Mouse (Mus musculus): ENCODE measurements at regions not wholly inside any gene's neighbourhood (a gene's known extent, or its start where the extent isn't known, plus 50 kb on each side); places are given as distances from the start of the nearest gene placed in this dataset.

DNA sequence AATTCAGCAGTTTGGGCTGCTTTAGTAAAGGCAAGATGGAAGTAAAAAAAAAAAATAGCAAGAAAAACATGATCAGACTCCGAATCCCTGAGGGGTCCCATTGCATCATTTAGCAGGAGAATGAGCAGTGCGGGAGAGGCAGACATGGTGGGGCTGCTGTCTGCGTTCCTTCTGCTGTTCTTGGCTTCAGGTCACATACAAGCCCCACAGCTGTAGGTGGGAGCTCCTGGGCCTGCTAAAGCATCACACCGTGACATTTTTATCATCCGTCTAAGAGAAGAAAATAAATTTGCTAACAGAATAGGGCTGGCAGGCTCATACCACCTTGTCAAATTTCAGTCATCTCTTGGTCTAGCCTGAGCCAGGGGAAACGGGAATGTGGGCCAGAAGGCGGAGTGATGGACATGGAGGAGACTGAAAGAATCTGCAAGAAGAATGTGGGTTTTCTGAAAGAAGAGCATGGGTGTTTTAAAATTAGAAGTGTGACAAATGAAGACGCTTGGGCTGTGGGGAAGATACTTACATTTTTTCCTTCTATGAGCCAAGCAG, 378.8 kb upstream of the Vrk2 start:
- 69% methylated on average over 8 of the region's 8 CpGs for WGBS
- H3K9ac ChIP-seq: no peak overlapping the region
- H3K27ac ChIP-seq (replicated peaks): no peak overlapping the region
- no peaks in the 10 kb centered on the region for H3K36me3 ChIP-seq
- H3K4me1 ChIP-seq: peaks cover 4% of the 10 kb centered on the region; the same call in 1 of the 2 replicates
- H3K4me2 ChIP-seq: no peak overlapping the region
- H3K27me3 ChIP-seq (replicated peaks): no peaks in the 10 kb centered on the region
- no peak for ATAC-seq (ENCODE audit: extremely low read depth, insufficient number of reproducible peaks, low FRiP score, low TSS enrichment)
- no peaks in the 10 kb centered on the region for H3K9me3 ChIP-seq
- H3K4me3 ChIP-seq: no peak overlapping the region

DNA sequence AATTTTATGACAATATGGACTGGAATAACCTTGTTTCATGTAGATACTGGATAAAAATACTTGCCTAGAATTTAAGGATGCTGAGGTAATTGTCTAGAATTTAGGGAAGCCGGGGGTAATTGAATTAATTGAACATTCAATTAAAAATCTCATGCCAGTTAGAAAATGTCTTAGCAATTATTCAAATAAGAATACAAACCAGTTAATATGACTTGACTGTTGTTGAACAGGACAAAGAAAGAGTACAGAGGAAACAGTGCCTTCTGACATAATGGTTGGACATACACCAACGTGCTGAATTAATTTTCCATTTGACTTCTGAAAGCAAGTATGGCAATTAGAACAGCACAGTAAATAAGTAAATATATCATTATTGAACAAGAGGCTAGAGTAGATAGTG, 377.4 kb upstream of the Vrk2 start:
- Histone ChIP-seq H3K4me1 (peaks cover 4% of the 10 kb centered on the region; the same call in 1 of the 2 replicates), H3K4me2 (no peak overlapping the region), H3K9ac (no peak overlapping the region), H3K27ac (replicated peaks) (no peak overlapping the region), H3K27me3 (replicated peaks) (no peaks in the 10 kb centered on the region), H3K9me3 (no peaks in the 10 kb centered on the region), H3K36me3 (no peaks in the 10 kb centered on the region), H3K4me3 (no peak overlapping the region)
- no peak for ATAC-seq (ENCODE audit: extremely low read depth, insufficient number of reproducible peaks, low FRiP score, low TSS enrichment)
- WGBS: 82% methylated on average over 2 of the region's 2 CpGs

DNA sequence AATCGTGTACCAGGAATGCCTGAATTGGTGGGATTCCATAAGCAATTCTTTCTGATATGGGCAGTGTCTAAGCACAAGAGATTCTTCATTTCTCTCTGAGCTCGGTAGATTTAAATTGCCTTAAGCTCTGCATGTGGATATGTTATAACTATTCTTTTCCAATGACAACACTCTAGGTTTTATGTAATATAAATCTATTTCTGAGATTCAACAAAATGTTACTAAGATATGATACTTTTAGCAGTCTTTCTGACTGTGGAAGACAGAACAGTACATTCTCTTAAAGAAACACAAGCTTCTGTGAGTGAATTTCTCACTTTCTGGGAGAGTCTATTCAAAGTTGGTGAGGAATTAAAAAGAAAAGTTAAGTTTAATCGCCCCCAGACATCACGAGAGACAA, 373.6 kb upstream of the Vrk2 start:
- 68% methylated on average over 4 of the region's 4 CpGs for WGBS
- no peak overlapping the region for H3K4me2 ChIP-seq
- H3K9me3 ChIP-seq: no peaks in the 10 kb centered on the region
- peaks cover 10% of the 10 kb centered on the region for H3K4me1 ChIP-seq
- H3K27ac ChIP-seq (replicated peaks): no peak overlapping the region
- H3K36me3 ChIP-seq: no peaks in the 10 kb centered on the region
- no peak overlapping the region for H3K4me3 ChIP-seq
- H3K9ac ChIP-seq: no peak overlapping the region
- no peak for ATAC-seq (ENCODE audit: extremely low read depth, insufficient number of reproducible peaks, low FRiP score, low TSS enrichment)
- H3K27me3 ChIP-seq (replicated peaks): no peaks in the 10 kb centered on the region

DNA sequence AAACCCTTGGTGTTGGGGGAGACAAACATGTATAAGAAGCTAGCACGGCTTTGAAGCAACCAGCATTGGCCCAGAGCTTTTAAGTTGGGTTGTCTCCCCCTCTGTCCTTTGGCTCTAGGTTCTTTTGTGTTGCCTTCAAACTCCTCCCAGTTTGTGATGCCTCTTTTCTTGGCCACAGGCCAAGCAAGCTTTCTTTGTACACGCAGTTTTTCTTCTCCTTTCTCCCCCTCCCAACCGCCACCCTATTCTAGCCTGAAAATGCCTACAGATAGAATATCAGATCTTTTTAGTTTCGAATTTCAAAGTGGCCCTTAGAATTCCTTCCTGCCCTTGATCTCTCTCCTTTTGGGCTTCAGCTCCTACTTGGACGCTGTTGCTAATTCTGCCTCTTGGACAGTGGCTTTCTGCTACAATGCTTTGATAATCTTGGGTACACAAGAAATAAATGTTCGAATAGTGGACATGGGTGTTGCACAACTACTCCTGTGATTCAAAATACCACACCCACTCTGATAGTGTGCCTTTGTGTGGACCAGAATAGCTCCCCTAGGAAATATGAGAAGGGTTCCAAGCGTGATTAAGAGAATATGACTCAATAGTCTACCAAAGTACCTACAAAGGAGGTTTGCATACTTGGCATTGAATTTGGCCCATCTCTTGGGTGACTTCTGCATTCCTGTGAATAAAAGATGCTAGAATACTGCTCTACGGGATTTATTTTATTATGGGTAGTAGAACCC, 369.3 kb upstream of the Vrk2 start:
- H3K4me2 ChIP-seq: peak overlapping the region; percentile 45
- WGBS: 27% methylated on average over 8 of the region's 8 CpGs
- H3K4me1 ChIP-seq: peaks cover 18% of the 10 kb centered on the region
- no peak overlapping the region for H3K4me3 ChIP-seq
- H3K36me3 ChIP-seq: no peaks in the 10 kb centered on the region
- no peak for ATAC-seq (ENCODE audit: extremely low read depth, insufficient number of reproducible peaks, low FRiP score, low TSS enrichment)
- no peaks in the 10 kb centered on the region for H3K27me3 ChIP-seq (replicated peaks)
- 0 out of 2 replicates have a peak, but pooled peaks cover under 1% of the 10 kb centered on the region for H3K9me3 ChIP-seq
- H3K9ac ChIP-seq: 0 out of 2 replicates have a peak overlapping the region, but pooled peaks have one; percentile 5
- peak overlapping the region; percentile 70 for H3K27ac ChIP-seq (replicated peaks)

DNA sequence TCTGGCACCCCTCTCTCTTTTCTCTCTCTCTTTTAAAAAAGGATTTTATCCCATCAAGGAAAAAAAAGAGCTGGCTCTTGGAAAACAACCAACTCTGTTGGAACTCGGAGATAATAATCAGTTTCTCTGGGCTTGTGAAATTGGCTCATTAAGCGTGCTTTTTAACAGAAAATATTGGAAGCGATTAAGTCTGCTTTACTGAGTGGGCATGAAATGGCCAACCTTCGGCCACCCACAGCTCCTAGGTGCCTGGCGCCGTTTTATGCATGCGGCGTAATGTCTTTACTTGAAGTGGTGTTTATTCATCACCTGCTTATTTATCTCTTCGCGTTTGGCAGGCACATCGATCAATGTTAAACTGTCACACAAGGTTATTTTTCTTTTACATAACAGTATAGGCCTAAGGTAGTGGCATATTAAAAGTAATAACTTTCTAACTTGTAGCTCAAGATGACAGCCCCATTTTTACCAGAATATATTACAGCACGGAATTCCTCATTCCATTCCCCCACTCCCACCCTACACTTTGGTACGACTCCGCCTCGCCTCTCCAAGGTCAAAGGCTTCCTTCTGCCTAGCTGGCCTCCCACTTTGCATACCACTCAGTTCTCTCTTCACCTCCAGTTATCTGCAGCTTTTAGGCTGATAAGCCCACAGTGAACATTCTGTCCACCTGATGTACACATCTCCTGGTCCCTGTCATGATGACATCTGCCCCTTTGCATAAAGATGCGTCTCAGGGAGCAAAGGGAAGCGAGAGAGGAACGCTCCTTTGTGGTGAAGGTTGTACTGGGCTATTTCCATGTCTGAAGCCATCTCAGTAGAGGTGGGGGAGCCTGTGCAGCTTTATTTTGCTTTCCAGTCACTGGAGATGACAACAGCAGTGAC, 368.5 kb upstream of the Vrk2 start:
- peaks cover 4% of the 10 kb centered on the region; the same call in 1 of the 2 replicates for H3K9me3 ChIP-seq
- H3K36me3 ChIP-seq: no peaks in the 10 kb centered on the region
- peak overlapping the region; percentile 70 for H3K27ac ChIP-seq (replicated peaks)
- peaks cover 18% of the 10 kb centered on the region for H3K4me1 ChIP-seq
- 33% methylated on average over 18 of the region's 18 CpGs for WGBS
- no peak for ATAC-seq (ENCODE audit: extremely low read depth, insufficient number of reproducible peaks, low FRiP score, low TSS enrichment)
- 0 out of 2 replicates have a peak overlapping the region, but pooled peaks have one; percentile 5 for H3K9ac ChIP-seq
- H3K4me3 ChIP-seq: no peak overlapping the region
- no peaks in the 10 kb centered on the region for H3K27me3 ChIP-seq (replicated peaks)
- peak overlapping the region; percentile 45 for H3K4me2 ChIP-seq

DNA sequence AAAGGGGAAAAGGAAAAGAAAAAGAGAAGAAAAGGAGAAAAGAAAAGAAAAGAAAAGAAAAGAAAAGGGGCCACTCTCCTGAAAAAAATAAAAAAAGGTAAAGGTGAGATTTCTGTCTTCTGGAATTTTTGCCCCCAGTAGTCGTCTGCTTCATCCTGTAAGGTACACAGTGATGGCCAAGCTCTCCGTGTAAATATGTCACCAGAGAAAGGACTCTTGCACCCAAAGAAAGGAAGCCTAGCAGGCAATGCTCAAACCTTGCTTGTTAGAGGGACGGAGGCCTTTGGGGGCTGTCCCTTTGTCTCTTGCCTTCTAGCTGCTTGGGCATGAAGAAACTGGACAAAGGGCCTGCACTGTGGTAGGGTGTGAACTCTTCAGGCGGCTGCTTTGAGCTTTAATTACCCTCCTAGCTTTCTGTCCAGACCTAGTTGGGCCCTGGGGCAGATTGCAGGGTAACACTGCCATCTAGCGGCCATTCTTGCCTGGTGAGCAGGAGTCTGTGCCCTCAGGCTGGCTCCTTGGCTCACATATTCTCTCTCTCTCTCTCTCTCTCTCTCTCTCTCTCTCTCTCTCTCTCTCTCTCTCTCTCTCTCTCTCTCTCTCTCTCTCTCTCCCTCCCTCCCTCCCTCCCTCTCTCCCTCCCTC, 367.7 kb upstream of the Vrk2 start:
- ATAC-seq (ENCODE audit: extremely low read depth, insufficient number of reproducible peaks, low FRiP score, low TSS enrichment): peak; percentile 71; the same call in 1 of the 2 replicates
- 10% methylated on average over 5 of the region's 5 CpGs for WGBS
- Histone ChIP-seq H3K9me3 (peaks cover 4% of the 10 kb centered on the region; the same call in 1 of the 2 replicates), H3K4me3 (no peak overlapping the region), H3K9ac (peak overlapping the region; percentile 50; the same call in 1 of the 2 replicates), H3K4me2 (peak overlapping the region; percentile 51), H3K36me3 (no peaks in the 10 kb centered on the region), H3K27me3 (replicated peaks) (no peaks in the 10 kb centered on the region), H3K27ac (replicated peaks) (no peak overlapping the region), H3K4me1 (peaks cover 18% of the 10 kb centered on the region)

DNA sequence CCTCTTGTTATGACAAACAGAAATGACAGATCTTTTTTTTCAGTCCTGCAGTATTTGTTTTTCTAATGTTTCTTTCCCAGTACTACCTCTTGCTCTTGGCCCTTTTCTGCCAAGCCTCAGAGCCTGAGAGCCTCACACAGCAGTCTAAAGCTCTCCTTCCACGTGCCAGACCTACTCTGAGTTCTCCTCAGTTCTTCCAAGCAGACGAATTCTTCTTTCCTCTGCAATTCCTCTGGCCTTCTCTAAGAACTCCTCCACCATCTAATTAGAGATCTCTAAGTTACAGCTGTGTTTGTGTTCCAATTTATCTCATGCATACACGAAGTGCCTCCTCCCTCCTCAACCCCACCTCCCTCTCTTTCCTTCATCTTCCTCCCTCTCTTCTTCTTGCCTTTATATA, 362.4 kb upstream of the Vrk2 start:
- H3K27me3 ChIP-seq (replicated peaks): no peaks in the 10 kb centered on the region
- H3K27ac ChIP-seq (replicated peaks): no peak overlapping the region

DNA sequence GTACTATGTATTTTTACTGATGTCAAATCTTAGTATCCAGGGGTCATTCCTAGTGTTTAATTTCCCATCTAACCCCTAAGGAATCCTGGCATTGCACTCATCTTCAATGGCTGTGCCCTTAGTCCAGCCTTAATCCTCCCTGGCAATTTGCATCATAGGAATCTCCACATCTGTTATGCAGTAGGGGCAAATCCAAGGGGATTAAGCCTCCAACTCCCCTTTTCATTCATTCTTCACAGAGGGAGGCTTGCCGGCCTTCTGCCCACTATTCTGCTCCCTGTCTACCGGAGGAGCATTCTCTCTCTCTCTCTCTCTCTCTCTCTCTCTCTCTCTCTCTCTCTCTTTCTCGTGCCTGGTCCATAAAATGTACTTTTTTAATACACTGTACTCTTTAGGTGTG, 338.0 kb upstream of the Vrk2 start:
- Histone ChIP-seq H3K4me2 (no peak overlapping the region), H3K9ac (no peak overlapping the region), H3K36me3 (no peaks in the 10 kb centered on the region), H3K9me3 (no peaks in the 10 kb centered on the region), H3K27ac (replicated peaks) (no peak overlapping the region), H3K4me1 (no peaks in the 10 kb centered on the region), H3K4me3 (no peak overlapping the region), H3K27me3 (replicated peaks) (no peaks in the 10 kb centered on the region)
- 33% methylated on average over 3 of the region's 3 CpGs for WGBS
- no peak for ATAC-seq (ENCODE audit: extremely low read depth, insufficient number of reproducible peaks, low FRiP score, low TSS enrichment)

More for the DNA sequence above, 362.4 kb upstream of the Vrk2 start:
- Histone ChIP-seq H3K36me3 (no peaks in the 10 kb centered on the region), H3K4me3 (no peak overlapping the region), H3K9ac (no peak overlapping the region), H3K4me2 (no peak overlapping the region), H3K9me3 (peaks cover 4% of the 10 kb centered on the region; the same call in 1 of the 2 replicates), H3K4me1 (no peaks in the 10 kb centered on the region)
- no peak for ATAC-seq (ENCODE audit: extremely low read depth, insufficient number of reproducible peaks, low FRiP score, low TSS enrichment)
- WGBS: 49% methylated on average over 3 of the region's 3 CpGs

DNA sequence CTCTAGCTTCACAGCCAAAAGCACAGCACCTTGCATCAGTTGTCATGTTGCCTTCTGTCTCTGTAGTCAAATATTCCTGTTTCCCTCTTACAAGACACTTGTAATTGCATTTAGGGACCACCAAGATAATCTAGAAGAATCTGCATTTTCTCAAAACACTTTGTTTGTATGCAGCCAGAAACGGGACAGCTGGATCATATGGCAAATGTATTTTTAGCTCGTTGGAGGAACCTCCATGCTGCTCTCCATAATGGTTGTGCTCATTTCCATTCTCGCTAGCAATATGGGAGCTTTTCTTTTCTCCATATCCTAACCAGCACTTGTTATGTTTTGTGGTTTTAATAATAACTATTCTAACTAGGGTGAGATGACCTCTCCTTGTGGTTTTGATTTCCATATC, 313.3 kb upstream of the Vrk2 start:
- H3K4me3 ChIP-seq: no peak overlapping the region
- no peaks in the 10 kb centered on the region for H3K27me3 ChIP-seq (replicated peaks)
- H3K9ac ChIP-seq: no peak overlapping the region
- no peak overlapping the region for H3K27ac ChIP-seq (replicated peaks)
- H3K36me3 ChIP-seq: no peaks in the 10 kb centered on the region
- H3K4me1 ChIP-seq: no peaks in the 10 kb centered on the region
- H3K4me2 ChIP-seq: no peak overlapping the region
- no peak for ATAC-seq (ENCODE audit: extremely low read depth, insufficient number of reproducible peaks, low FRiP score, low TSS enrichment)
- H3K9me3 ChIP-seq: no peaks in the 10 kb centered on the region
- 69% methylated on average over 3 of the region's 3 CpGs for WGBS

DNA sequence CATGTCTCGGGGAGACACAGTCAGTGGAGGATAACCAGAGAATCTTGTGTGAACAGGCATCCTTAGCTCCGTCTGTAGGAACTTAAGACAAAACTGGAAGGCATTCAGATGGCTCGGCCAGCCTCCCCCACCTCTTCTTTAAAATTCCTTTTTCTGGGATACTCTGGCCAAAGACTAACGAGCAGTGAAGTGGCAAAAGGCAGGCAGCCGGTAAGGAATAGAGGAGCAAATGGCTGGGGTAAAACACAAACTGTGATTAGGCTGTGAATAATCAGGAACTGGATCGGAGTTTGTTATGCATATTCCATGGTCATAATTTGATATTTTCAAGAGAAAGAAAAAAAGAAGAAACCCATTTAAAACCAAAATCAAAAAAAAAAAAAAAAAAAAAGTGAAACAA, 287.8 kb upstream of the Vrk2 start:
- WGBS: 35% methylated on average over 6 of the region's 6 CpGs
- no peak for ATAC-seq (ENCODE audit: extremely low read depth, insufficient number of reproducible peaks, low FRiP score, low TSS enrichment)
- Histone ChIP-seq H3K4me1 (no peaks in the 10 kb centered on the region), H3K36me3 (no peaks in the 10 kb centered on the region), H3K27ac (replicated peaks) (no peak overlapping the region), H3K4me3 (no peak overlapping the region), H3K9ac (no peak overlapping the region), H3K4me2 (no peak overlapping the region), H3K9me3 (no peaks in the 10 kb centered on the region), H3K27me3 (replicated peaks) (no peaks in the 10 kb centered on the region)

Data from heart, embryonic 13.5 days (tissue).